Mouse (Mus musculus) heart, adult 8-10 months (tissue): Measurements from ENCODE around the gene Abat. TPM values are rescaled to one million over a fixed set of nuclear protein-coding genes. Genes with fewer than 3 reads are reported as not detected.

Experiments
- DNase-seq: peaks from one replicate; pipeline ENCODE4 v3.0.0; 2022; ENCODE audit warnings: low spot score
- total RNA-seq, 4 experiments: library from RNA; stranded (reverse); gene quantifications; 2 replicates each; pipeline ENCODE4 v1.2.4; 2022

Abat gene
- total RNA-seq = 10 to 100 TPM in 3 of 4 experiments, 1 to 10 TPM in 1; 9.1 to 18.3 (median 14.6) TPM

GRCm38 (mm10) chr16:8513236-8513906, at the start of gene Abat:
Gene Abat, plus strand, starts transcription at chr16:8513429.
- peak; percentile 89 for DNase-seq

GRCm38 (mm10) chr16:8470132-8470531, 43.1 kb upstream of the Abat start:
- no peak for DNase-seq

- peak; percentile 86 for DNase-seq
Measured at GRCm38 (mm10) chr16:8470603-8471481, 42.4 kb upstream of the Abat start, which contains the start of gene Mettl22. Gene Mettl22, plus strand, starts transcription at chr16:8470788.

- DNase-seq = no peak
Measured at GRCm38 (mm10) chr16:8487396-8488005, 25.7 kb upstream of the Abat start.

GRCm38 (mm10) chr16:8489340-8489739, 23.9 kb upstream of the Abat start:
- no peak for DNase-seq

GRCm38 (mm10) chr16:8491743-8492490, 21.3 kb upstream of the Abat start:
- DNase-seq = no peak

GRCm38 (mm10) chr16:8494268-8494667, 19.0 kb upstream of the Abat start:
- DNase-seq = peak; percentile 65

GRCm38 (mm10) chr16:8496967-8497366, 16.3 kb upstream of the Abat start:
- no peak for DNase-seq

GRCm38 (mm10) chr16:8504271-8504670, 9.0 kb upstream of the Abat start:
- DNase-seq = no peak

GRCm38 (mm10) chr16:8509894-8510293, 3.3 kb upstream of the Abat start:
- DNase-seq = no peak

- no peak for DNase-seq
Measured at GRCm38 (mm10) chr16:8512830-8513229, 399 bp upstream of the Abat start.

- peak; percentile 21 for DNase-seq
Measured at GRCm38 (mm10) chr16:8514180-8514579, 951 bp downstream of the Abat start.

- DNase-seq = no peak
Measured at GRCm38 (mm10) chr16:8520525-8520924, 7.3 kb downstream of the Abat start.

- no peak for DNase-seq
Measured at GRCm38 (mm10) chr16:8521322-8521721, 8.1 kb downstream of the Abat start.

GRCm38 (mm10) chr16:8523480-8524144, 10.4 kb downstream of the Abat start:
- DNase-seq = peak; percentile 9

- no peak for DNase-seq
Measured at GRCm38 (mm10) chr16:8524163-8524847, 11.1 kb downstream of the Abat start.

GRCm38 (mm10) chr16:8525293-8525692, 12.1 kb downstream of the Abat start:
- DNase-seq = no peak

- no peak for DNase-seq
Measured at GRCm38 (mm10) chr16:8525877-8526276, 12.6 kb downstream of the Abat start.

GRCm38 (mm10) chr16:8529389-8529788, 16.2 kb downstream of the Abat start:
- no peak for DNase-seq

- no peak for DNase-seq
Measured at GRCm38 (mm10) chr16:8530018-8530417, 16.8 kb downstream of the Abat start.
